Mouse (Mus musculus) CD4-positive, CD25-positive, alpha-beta regulatory T cell, adult 9 weeks (primary cell): ENCODE results near the gene Ptrh1. TPM values are rescaled to one million over a fixed set of nuclear protein-coding genes. Genes with fewer than 3 reads are reported as not detected.

ENCODE experiments used
- polyA plus RNA-seq: library from polyadenylated mRNA; unstranded; fragments of 100-300 nt; shearing (Covaris generic); gene quantifications from one replicate; pipeline ENCODE4 v1.2.1, GENCODE M21; 2017

Gene Ptrh1
- polyA plus RNA-seq, result 6.0 TPM

GRCm38 (mm10) chr2:32775359-32776074, at the start of gene Ptrh1, which contains the start of gene Ttc16:
TSS of gene Ptrh1 (plus strand) at chr2:32775786.
TSS of gene Ttc16 (minus strand) at chr2:32775633.

GRCm38 (mm10) chr2:32740916-32741272, 34.7 kb upstream of the Ptrh1 start, which contains the start of gene 6330409D20Rik:
TSS of gene 6330409D20Rik (minus strand) at chr2:32741016.

GRCm38 (mm10) chr2:32757056-32757845, 18.3 kb upstream of the Ptrh1 start, which contains the start of gene Tor2a:
TSS of gene Tor2a (plus strand) at chr2:32757234.

GRCm38 (mm10) chr2:32784048-32784681, 8.6 kb downstream of the Ptrh1 start, which contains the start of gene Cfap157:
TSS of gene Cfap157 (minus strand) at chr2:32784428.

Other genes with a start within 250 kb of the Ptrh1 start
- 67.8 TPM for gene Fam102a, start 240.5 kb upstream of the Ptrh1 start, polyA plus RNA-seq
- gene Dpm2, start 204.9 kb upstream of the Ptrh1 start, polyA plus RNA-seq, result 161 TPM
- gene Pip5kl1, start 201.0 kb upstream of the Ptrh1 start, polyA plus RNA-seq, result not detected
- gene 9430097D07Rik, start 200.1 kb upstream of the Ptrh1 start, polyA plus RNA-seq, result not detected
- gene St6galnac4, start 188.7 kb upstream of the Ptrh1 start, polyA plus RNA-seq, result 57.7 TPM
- 3.9 TPM for gene St6galnac6, start 176.1 kb upstream of the Ptrh1 start, polyA plus RNA-seq
- not detected for gene Ak1, start 154.0 kb upstream of the Ptrh1 start, polyA plus RNA-seq
- 0.07 TPM for gene Eng, start 129.2 kb upstream of the Ptrh1 start, polyA plus RNA-seq
- 22.8 TPM for gene Fpgs, start 71.6 kb upstream of the Ptrh1 start, polyA plus RNA-seq
- gene Cdk9, start 62.7 kb upstream of the Ptrh1 start, polyA plus RNA-seq, result 27.3 TPM
- 126 TPM for gene Sh2d3c, start 54.7 kb upstream of the Ptrh1 start, polyA plus RNA-seq
- 0.50 TPM for gene 6330409D20Rik, start 34.8 kb upstream of the Ptrh1 start, polyA plus RNA-seq
- gene Tor2a, start 18.6 kb upstream of the Ptrh1 start, polyA plus RNA-seq, result 54.6 TPM
- 1.6 TPM for gene Ttc16, start 153 bp upstream of the Ptrh1 start, polyA plus RNA-seq
- not detected for gene Cfap157, start 8.6 kb downstream of the Ptrh1 start, polyA plus RNA-seq
- 3.5 TPM for gene Stxbp1, start 71.5 kb downstream of the Ptrh1 start, polyA plus RNA-seq
- gene Fam129b, start 100.3 kb downstream of the Ptrh1 start, polyA plus RNA-seq, result 0.61 TPM
- gene Rpl12, start 185.8 kb downstream of the Ptrh1 start, polyA plus RNA-seq, result 37.6 TPM
- gene Lrsam1, start 185.8 kb downstream of the Ptrh1 start, polyA plus RNA-seq, result 12.5 TPM
- gene Slc2a8, start 206.3 kb downstream of the Ptrh1 start, polyA plus RNA-seq, result 4.8 TPM